Mouse (Mus musculus): ENCODE data around the gene Ccdc73. TPM values are rescaled to one million over a fixed set of nuclear protein-coding genes. Genes with fewer than 3 reads are reported as not detected.

Gene Ccdc73
- polyA plus RNA-seq, 1 experiment from 2014 or later, result 6.6 TPM

- ATAC-seq (replicated peaks; ENCODE audit: low FRiP score) (no peak), DNase-seq (ENCODE audit: low spot score) (no peak)
- no peaks in the 10 kb centered on the region for H3K27me3 ChIP-seq (ENCODE audit: control insufficient read depth, insufficient read depth, low read length)
- H3K9me3 ChIP-seq (ENCODE audit: control insufficient read depth, low read length), result no peaks in the 10 kb centered on the region
- no peaks in the 10 kb centered on the region for H3K4me1 ChIP-seq (replicated peaks; ENCODE audit: control insufficient read depth, insufficient read depth, low read length)
- H3K4me2 ChIP-seq (ENCODE audit: low read depth, low read length, severe bottlenecking), result no peak overlapping the region
- WGBS, result 96% methylated on average over 5 of the region's 5 CpGs
- H3K9ac ChIP-seq (ENCODE audit: low read length), result no peak overlapping the region
- H3K4me3 ChIP-seq (ENCODE audit: low read depth, low read length), result no peak overlapping the region
- no peak overlapping the region for H3K27ac ChIP-seq (ENCODE audit: low read depth, low read length)
- H3K36me3 ChIP-seq (ENCODE audit: control insufficient read depth, insufficient read depth, low read length), result no peaks in the 10 kb centered on the region
These were observed 171.3 kb downstream of the Ccdc73 start for GRCm38 (mm10) chr2:105038879-105039278.

GRCm38 (mm10) chr2:105040859-105041258 is 173.3 kb downstream of the Ccdc73 start:
- no peaks in the 10 kb centered on the region for H3K4me1 ChIP-seq (replicated peaks; ENCODE audit: control insufficient read depth, insufficient read depth, low read length)
- no peaks in the 10 kb centered on the region for H3K36me3 ChIP-seq (ENCODE audit: control insufficient read depth, insufficient read depth, low read length)
- 83% methylated on average over 4 of the region's 4 CpGs for WGBS
- no peak overlapping the region for H3K9ac ChIP-seq (ENCODE audit: low read length)
- H3K4me2 ChIP-seq (ENCODE audit: low read depth, low read length, severe bottlenecking), result no peak overlapping the region
- no peaks in the 10 kb centered on the region for H3K27me3 ChIP-seq (ENCODE audit: control insufficient read depth, insufficient read depth, low read length)
- no peak overlapping the region for H3K27ac ChIP-seq (ENCODE audit: low read depth, low read length)
- H3K4me3 ChIP-seq (ENCODE audit: low read depth, low read length), result no peak overlapping the region
- ATAC-seq (replicated peaks; ENCODE audit: low FRiP score), result no peak
- DNase-seq (ENCODE audit: low spot score), result no peak
- no peaks in the 10 kb centered on the region for H3K9me3 ChIP-seq (ENCODE audit: control insufficient read depth, low read length)

GRCm38 (mm10) chr2:105043152-105043551 is 175.5 kb downstream of the Ccdc73 start:
- H3K9ac ChIP-seq (ENCODE audit: low read length), result no peak overlapping the region
- ATAC-seq (replicated peaks; ENCODE audit: low FRiP score) (no peak), DNase-seq (ENCODE audit: low spot score) (no peak)
- no peak overlapping the region for H3K4me2 ChIP-seq (ENCODE audit: low read depth, low read length, severe bottlenecking)
- H3K4me1 ChIP-seq (replicated peaks; ENCODE audit: control insufficient read depth, insufficient read depth, low read length), result no peaks in the 10 kb centered on the region
- WGBS, result 85% methylated on average over 4 of the region's 4 CpGs
- H3K4me3 ChIP-seq (ENCODE audit: low read depth, low read length), result no peak overlapping the region
- no peaks in the 10 kb centered on the region for H3K27me3 ChIP-seq (ENCODE audit: control insufficient read depth, insufficient read depth, low read length)
- H3K36me3 ChIP-seq (ENCODE audit: control insufficient read depth, insufficient read depth, low read length), result no peaks in the 10 kb centered on the region
- H3K9me3 ChIP-seq (ENCODE audit: control insufficient read depth, low read length), result no peaks in the 10 kb centered on the region
- H3K27ac ChIP-seq (ENCODE audit: low read depth, low read length), result no peak overlapping the region

- Histone ChIP-seq H3K27me3 (ENCODE audit: control insufficient read depth, insufficient read depth, low read length) (no peaks in the 10 kb centered on the region), H3K9ac (ENCODE audit: low read length) (no peak overlapping the region), H3K4me2 (ENCODE audit: low read depth, low read length, severe bottlenecking) (no peak overlapping the region), H3K36me3 (ENCODE audit: control insufficient read depth, insufficient read depth, low read length) (no peaks in the 10 kb centered on the region), H3K9me3 (ENCODE audit: control insufficient read depth, low read length) (no peaks in the 10 kb centered on the region), H3K4me1 (replicated peaks; ENCODE audit: control insufficient read depth, insufficient read depth, low read length) (no peaks in the 10 kb centered on the region), H3K4me3 (ENCODE audit: low read depth, low read length) (no peak overlapping the region), H3K27ac (ENCODE audit: low read depth, low read length) (no peak overlapping the region)
- 54% methylated on average over 1 of the region's 1 CpGs for WGBS
- ATAC-seq (replicated peaks; ENCODE audit: low FRiP score) (no peak), DNase-seq (ENCODE audit: low spot score) (no peak)
These were observed 180.7 kb downstream of the Ccdc73 start for GRCm38 (mm10) chr2:105048301-105048700.

- H3K9ac ChIP-seq (ENCODE audit: low read length), result no peak overlapping the region
- H3K4me2 ChIP-seq (ENCODE audit: low read depth, low read length, severe bottlenecking), result no peak overlapping the region
- no peaks in the 10 kb centered on the region for H3K27me3 ChIP-seq (ENCODE audit: control insufficient read depth, insufficient read depth, low read length)
- DNase-seq (ENCODE audit: low spot score), result no peak
- H3K9me3 ChIP-seq (ENCODE audit: control insufficient read depth, low read length), result no peaks in the 10 kb centered on the region
- no peaks in the 10 kb centered on the region for H3K4me1 ChIP-seq (replicated peaks; ENCODE audit: control insufficient read depth, insufficient read depth, low read length)
- H3K27ac ChIP-seq (ENCODE audit: low read depth, low read length), result no peak overlapping the region
- H3K36me3 ChIP-seq (ENCODE audit: control insufficient read depth, insufficient read depth, low read length), result no peaks in the 10 kb centered on the region
- no peak overlapping the region for H3K4me3 ChIP-seq (ENCODE audit: low read depth, low read length)
- WGBS, result 90% methylated on average over 1 of the region's 1 CpGs
- no peak for ATAC-seq (replicated peaks; ENCODE audit: low FRiP score)
These were observed 187.9 kb downstream of the Ccdc73 start for GRCm38 (mm10) chr2:105055529-105055928.

- Histone ChIP-seq H3K4me2 (ENCODE audit: low read depth, low read length, severe bottlenecking) (no peak overlapping the region), H3K9me3 (ENCODE audit: control insufficient read depth, low read length) (no peaks in the 10 kb centered on the region), H3K4me1 (replicated peaks; ENCODE audit: control insufficient read depth, insufficient read depth, low read length) (no peaks in the 10 kb centered on the region), H3K27ac (ENCODE audit: low read depth, low read length) (no peak overlapping the region), H3K9ac (ENCODE audit: low read length) (no peak overlapping the region), H3K27me3 (ENCODE audit: control insufficient read depth, insufficient read depth, low read length) (no peaks in the 10 kb centered on the region), H3K4me3 (ENCODE audit: low read depth, low read length) (no peak overlapping the region), H3K36me3 (ENCODE audit: control insufficient read depth, insufficient read depth, low read length) (no peaks in the 10 kb centered on the region)
- no peak for DNase-seq (ENCODE audit: low spot score)
- 79% methylated on average over 7 of the region's 7 CpGs for WGBS
- ATAC-seq (replicated peaks; ENCODE audit: low FRiP score), result no peak
These were observed 191.0 kb downstream of the Ccdc73 start for GRCm38 (mm10) chr2:105058577-105059116.

GRCm38 (mm10) chr2:105062741-105063372 is 195.3 kb downstream of the Ccdc73 start:
- ATAC-seq (replicated peaks; ENCODE audit: low FRiP score), result no peak

More at GRCm38 (mm10) chr2:105062741-105063372, 195.3 kb downstream of the Ccdc73 start:
- Histone ChIP-seq H3K9me3 (ENCODE audit: control insufficient read depth, low read length) (no peaks in the 10 kb centered on the region), H3K4me1 (replicated peaks; ENCODE audit: control insufficient read depth, insufficient read depth, low read length) (no peaks in the 10 kb centered on the region), H3K36me3 (ENCODE audit: control insufficient read depth, insufficient read depth, low read length) (no peaks in the 10 kb centered on the region), H3K4me3 (ENCODE audit: low read depth, low read length) (no peak overlapping the region), H3K27ac (ENCODE audit: low read depth, low read length) (no peak overlapping the region), H3K9ac (ENCODE audit: low read length) (no peak overlapping the region), H3K27me3 (ENCODE audit: control insufficient read depth, insufficient read depth, low read length) (no peaks in the 10 kb centered on the region), H3K4me2 (ENCODE audit: low read depth, low read length, severe bottlenecking) (no peak overlapping the region)
- no peak for DNase-seq (ENCODE audit: low spot score)
- 62% methylated on average over 7 of the region's 7 CpGs for WGBS

All from forebrain, embryonic 11.5 days (tissue).